Mouse (Mus musculus): ENCODE results near the gene Ugt1a1. TPM values are rescaled to one million over a fixed set of nuclear protein-coding genes. Genes with fewer than 3 reads are reported as not detected.

Ugt1a1 gene
- polyA plus RNA-seq, 1 experiment from 2014 or later = 2.4 TPM

DNA sequence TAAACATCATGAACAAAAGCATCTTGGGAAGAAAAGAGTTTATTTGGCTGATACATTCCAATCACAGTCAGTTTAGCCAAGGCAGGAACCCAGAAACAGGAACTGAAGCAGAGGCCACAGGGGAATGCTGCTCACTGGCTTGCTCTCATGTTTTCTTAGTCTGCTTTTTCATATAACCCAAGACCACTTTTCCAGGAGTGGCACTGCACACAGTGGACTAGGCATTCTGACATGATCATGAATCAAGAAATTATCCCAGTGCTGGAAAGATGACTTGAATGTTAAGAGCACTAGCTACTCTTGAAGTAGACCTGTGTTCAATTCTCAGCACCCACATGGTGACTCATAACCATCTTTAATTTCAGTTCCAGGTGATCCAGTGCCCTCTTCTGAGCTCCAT, 14.0 kb downstream of the Ugt1a1 start:
- Histone ChIP-seq H3K4me1 (ENCODE audit: insufficient read depth, low read length) (no peaks in the 10 kb centered on the region), H3K9ac (replicated peaks; ENCODE audit: low read length) (no peak overlapping the region), H3K9me3 (ENCODE audit: low read length) (peaks cover 58% of the 10 kb centered on the region), H3K4me3 (ENCODE audit: low read length) (no peak overlapping the region), H3K4me2 (replicated peaks; ENCODE audit: low read depth, low read length) (no peak overlapping the region), H3K27me3 (ENCODE audit: insufficient read depth, low read length) (no peaks in the 10 kb centered on the region), H3K36me3 (ENCODE audit: insufficient read depth, low read length) (no peaks in the 10 kb centered on the region), H3K27ac (ENCODE audit: low read length) (no peak overlapping the region)
- ATAC-seq (ENCODE audit: low FRiP score, low TSS enrichment) = no peak

GRCm38 (mm10) chr1:88226670-88227379, 15.1 kb downstream of the Ugt1a1 start, which contains the start of gene Mroh2a:
Mroh2a (plus strand) TSS chr1:88226986.
- WGBS = 53% methylated on average over 5 of the region's 5 CpGs
- peaks cover 69% of the 10 kb centered on the region for H3K9me3 ChIP-seq (ENCODE audit: low read length)
- no peaks in the 10 kb centered on the region for H3K36me3 ChIP-seq (ENCODE audit: insufficient read depth, low read length)

GRCm38 (mm10) chr1:88227482-88227881, 15.7 kb downstream of the Ugt1a1 start:
- no peak for ATAC-seq (ENCODE audit: low FRiP score, low TSS enrichment)
- no peak overlapping the region for H3K4me3 ChIP-seq (ENCODE audit: low read length)
- no peak overlapping the region for H3K27ac ChIP-seq (ENCODE audit: low read length)
- peaks cover 73% of the 10 kb centered on the region for H3K9me3 ChIP-seq (ENCODE audit: low read length)
- no peaks in the 10 kb centered on the region for H3K4me1 ChIP-seq (ENCODE audit: insufficient read depth, low read length)
- 61% methylated on average over 2 of the region's 2 CpGs for WGBS
- no peaks in the 10 kb centered on the region for H3K27me3 ChIP-seq (ENCODE audit: insufficient read depth, low read length)
- no peak overlapping the region for H3K4me2 ChIP-seq (replicated peaks; ENCODE audit: low read depth, low read length)
- no peaks in the 10 kb centered on the region for H3K36me3 ChIP-seq (ENCODE audit: insufficient read depth, low read length)
- H3K9ac ChIP-seq (replicated peaks; ENCODE audit: low read length) = no peak overlapping the region

More at GRCm38 (mm10) chr1:88226670-88227379, 15.1 kb downstream of the Ugt1a1 start, which contains the start of gene Mroh2a:
- 0 out of 2 replicates have a peak, but pooled peaks have one; percentile 9 for ATAC-seq (ENCODE audit: low FRiP score, low TSS enrichment)
- Histone ChIP-seq H3K4me3 (ENCODE audit: low read length) (no peak within 1 kb of the TSS), H3K27ac (ENCODE audit: low read length) (no peak within 1 kb of the TSS), H3K9ac (replicated peaks; ENCODE audit: low read length) (no peak within 1 kb of the TSS), H3K27me3 (ENCODE audit: insufficient read depth, low read length) (no peaks in the 10 kb centered on the region), H3K4me2 (replicated peaks; ENCODE audit: low read depth, low read length) (no peak within 1 kb of the TSS), H3K4me1 (ENCODE audit: insufficient read depth, low read length) (no peaks in the 10 kb centered on the region)

GRCm38 (mm10) chr1:88228121-88228520, 16.4 kb downstream of the Ugt1a1 start:
- Histone ChIP-seq H3K27ac (ENCODE audit: low read length) (no peak overlapping the region), H3K4me1 (ENCODE audit: insufficient read depth, low read length) (no peaks in the 10 kb centered on the region), H3K4me3 (ENCODE audit: low read length) (no peak overlapping the region), H3K9me3 (ENCODE audit: low read length) (peaks cover 79% of the 10 kb centered on the region), H3K27me3 (ENCODE audit: insufficient read depth, low read length) (no peaks in the 10 kb centered on the region), H3K36me3 (ENCODE audit: insufficient read depth, low read length) (no peaks in the 10 kb centered on the region), H3K9ac (replicated peaks; ENCODE audit: low read length) (no peak overlapping the region), H3K4me2 (replicated peaks; ENCODE audit: low read depth, low read length) (no peak overlapping the region)
- 71% methylated on average over 7 of the region's 7 CpGs for WGBS
- ATAC-seq (ENCODE audit: low FRiP score, low TSS enrichment) = no peak

DNA sequence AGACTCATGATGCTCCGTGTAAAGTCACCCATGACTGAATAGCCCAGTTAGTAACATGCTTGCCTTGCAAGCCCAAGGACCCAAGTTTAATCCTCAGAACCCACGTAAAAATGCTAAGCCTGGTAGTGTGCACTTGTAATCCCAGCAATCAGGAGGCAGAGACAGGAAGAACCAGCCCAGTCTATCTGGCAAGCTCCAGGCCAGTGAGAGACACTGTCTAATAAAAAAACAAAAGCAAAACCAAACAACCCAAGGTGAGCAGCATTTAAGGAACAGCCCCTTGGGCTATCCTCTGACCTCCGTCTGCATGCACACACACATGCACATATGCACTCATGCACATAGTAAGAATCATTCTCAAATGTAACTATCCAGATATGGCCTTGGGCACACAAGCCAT, 17.8 kb downstream of the Ugt1a1 start:
- H3K4me1 ChIP-seq (ENCODE audit: insufficient read depth, low read length) = no peaks in the 10 kb centered on the region
- WGBS = 75% methylated on average over 3 of the region's 3 CpGs

DNA sequence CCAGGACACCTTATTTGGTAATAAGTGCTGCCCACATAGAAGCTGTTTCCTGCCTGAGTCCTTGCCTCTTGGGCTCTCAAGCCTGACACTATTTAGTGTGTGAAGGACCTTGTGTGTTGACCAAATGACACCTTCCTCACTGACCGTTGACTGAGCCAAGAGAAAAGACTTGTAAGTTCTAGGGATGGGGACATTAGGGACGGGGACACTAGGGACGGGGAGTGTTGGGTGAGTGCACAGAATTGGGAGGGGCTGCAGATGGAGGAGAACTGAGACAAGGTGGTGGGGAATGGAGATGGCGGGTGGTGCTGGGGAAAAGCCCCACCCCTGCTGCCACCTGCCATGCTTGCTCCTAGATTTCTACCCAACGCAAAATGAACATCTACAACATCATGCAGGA, 18.2 kb downstream of the Ugt1a1 start:
- Histone ChIP-seq H3K36me3 (ENCODE audit: insufficient read depth, low read length) (no peaks in the 10 kb centered on the region), H3K27ac (ENCODE audit: low read length) (no peak overlapping the region), H3K9ac (replicated peaks; ENCODE audit: low read length) (no peak overlapping the region), H3K4me1 (ENCODE audit: insufficient read depth, low read length) (no peaks in the 10 kb centered on the region), H3K9me3 (ENCODE audit: low read length) (peaks cover 98% of the 10 kb centered on the region), H3K4me3 (ENCODE audit: low read length) (no peak overlapping the region), H3K27me3 (ENCODE audit: insufficient read depth, low read length) (no peaks in the 10 kb centered on the region), H3K4me2 (replicated peaks; ENCODE audit: low read depth, low read length) (no peak overlapping the region)
- WGBS = 85% methylated on average over 5 of the region's 5 CpGs
- no peak for ATAC-seq (ENCODE audit: low FRiP score, low TSS enrichment)

More for the DNA sequence above, 17.8 kb downstream of the Ugt1a1 start:
- Histone ChIP-seq H3K4me2 (replicated peaks; ENCODE audit: low read depth, low read length) (no peak overlapping the region), H3K27me3 (ENCODE audit: insufficient read depth, low read length) (no peaks in the 10 kb centered on the region), H3K9me3 (ENCODE audit: low read length) (peaks cover 93% of the 10 kb centered on the region), H3K4me3 (ENCODE audit: low read length) (no peak overlapping the region), H3K9ac (replicated peaks; ENCODE audit: low read length) (no peak overlapping the region), H3K27ac (ENCODE audit: low read length) (no peak overlapping the region), H3K36me3 (ENCODE audit: insufficient read depth, low read length) (no peaks in the 10 kb centered on the region)
- ATAC-seq (ENCODE audit: low FRiP score, low TSS enrichment) = no peak

DNA sequence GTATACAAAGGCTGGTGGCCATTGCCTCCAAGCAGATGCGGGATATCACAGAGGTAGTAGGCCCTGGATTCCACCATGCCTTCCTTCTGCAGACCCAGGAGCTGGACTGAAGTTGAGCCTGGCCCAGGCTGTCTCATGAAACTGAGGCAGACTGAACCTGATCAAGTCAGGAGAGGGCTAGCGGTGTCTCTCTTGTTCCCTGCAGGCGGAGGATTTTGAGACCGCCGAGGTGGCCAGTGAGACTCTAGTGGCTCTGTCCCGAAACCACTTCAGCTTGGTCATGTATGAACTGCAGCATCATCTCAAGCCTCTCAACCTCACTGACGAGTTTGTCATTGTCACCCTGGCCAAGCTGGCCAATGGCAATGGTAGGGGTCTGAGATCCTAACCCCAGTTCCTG, 18.7 kb downstream of the Ugt1a1 start:
- Histone ChIP-seq H3K27me3 (ENCODE audit: insufficient read depth, low read length) (no peaks in the 10 kb centered on the region), H3K4me1 (ENCODE audit: insufficient read depth, low read length) (no peaks in the 10 kb centered on the region), H3K4me3 (ENCODE audit: low read length) (no peak overlapping the region), H3K4me2 (replicated peaks; ENCODE audit: low read depth, low read length) (no peak overlapping the region), H3K36me3 (ENCODE audit: insufficient read depth, low read length) (no peaks in the 10 kb centered on the region), H3K9ac (replicated peaks; ENCODE audit: low read length) (no peak overlapping the region), H3K9me3 (ENCODE audit: low read length) (peaks cover 100% of the 10 kb centered on the region), H3K27ac (ENCODE audit: low read length) (no peak overlapping the region)
- 73% methylated on average over 7 of the region's 7 CpGs for WGBS
- ATAC-seq (ENCODE audit: low FRiP score, low TSS enrichment) = no peak

DNA sequence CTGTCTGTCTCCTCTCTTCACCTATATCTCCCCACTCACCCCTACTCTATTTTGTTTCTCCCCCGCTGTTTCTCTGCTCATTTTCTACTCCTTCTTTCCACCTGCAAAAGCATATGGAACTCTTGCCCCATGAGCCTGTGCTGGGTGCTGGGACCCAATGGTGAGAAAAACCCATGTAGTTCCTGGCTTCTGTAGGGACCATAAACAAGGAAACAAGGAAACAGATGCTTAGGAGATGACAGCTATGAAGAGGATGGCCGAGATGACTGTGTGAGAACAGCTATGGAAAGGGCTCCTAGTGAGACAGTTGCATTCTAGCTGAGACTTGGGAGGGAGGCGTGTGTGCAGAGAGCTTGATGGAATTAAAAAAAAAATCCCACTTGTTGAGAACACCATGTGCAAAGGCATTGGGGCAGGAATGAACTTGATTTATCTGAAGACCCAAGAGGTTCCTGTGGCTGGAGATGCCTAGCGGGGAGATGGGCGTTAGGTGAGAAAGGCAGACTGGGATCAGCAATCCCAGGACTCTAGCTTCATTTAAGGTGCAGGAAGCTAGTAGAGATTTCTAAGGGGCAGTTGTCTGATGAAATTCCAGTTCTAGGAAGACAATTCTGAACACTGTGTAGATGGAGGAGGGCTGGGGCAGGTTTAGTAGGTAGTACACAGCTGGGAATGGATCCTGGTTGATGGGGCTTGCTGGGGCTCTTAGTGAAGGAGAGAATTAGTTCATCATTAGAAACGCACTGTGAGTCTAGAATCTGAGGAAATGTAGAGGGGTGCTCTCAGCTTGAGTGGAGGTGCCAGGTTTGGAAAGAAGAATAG, 19.4 kb downstream of the Ugt1a1 start:
- Histone ChIP-seq H3K36me3 (ENCODE audit: insufficient read depth, low read length) (no peaks in the 10 kb centered on the region), H3K4me3 (ENCODE audit: low read length) (no peak overlapping the region), H3K9ac (replicated peaks; ENCODE audit: low read length) (no peak overlapping the region), H3K4me2 (replicated peaks; ENCODE audit: low read depth, low read length) (no peak overlapping the region), H3K4me1 (ENCODE audit: insufficient read depth, low read length) (no peaks in the 10 kb centered on the region), H3K27me3 (ENCODE audit: insufficient read depth, low read length) (no peaks in the 10 kb centered on the region), H3K9me3 (ENCODE audit: low read length) (peaks cover 99% of the 10 kb centered on the region), H3K27ac (ENCODE audit: low read length) (no peak overlapping the region)
- 77% methylated on average over 6 of the region's 6 CpGs for WGBS
- no peak for ATAC-seq (ENCODE audit: low FRiP score, low TSS enrichment)

GRCm38 (mm10) chr1:88231803-88232499, 20.2 kb downstream of the Ugt1a1 start:
- no peak for ATAC-seq (ENCODE audit: low FRiP score, low TSS enrichment)
- Histone ChIP-seq H3K9me3 (ENCODE audit: low read length) (peaks cover 97% of the 10 kb centered on the region), H3K36me3 (ENCODE audit: insufficient read depth, low read length) (no peaks in the 10 kb centered on the region), H3K4me2 (replicated peaks; ENCODE audit: low read depth, low read length) (no peak overlapping the region), H3K27me3 (ENCODE audit: insufficient read depth, low read length) (no peaks in the 10 kb centered on the region), H3K9ac (replicated peaks; ENCODE audit: low read length) (no peak overlapping the region), H3K27ac (ENCODE audit: low read length) (no peak overlapping the region), H3K4me3 (ENCODE audit: low read length) (no peak overlapping the region), H3K4me1 (ENCODE audit: insufficient read depth, low read length) (no peaks in the 10 kb centered on the region)
- WGBS = 67% methylated on average over 7 of the region's 7 CpGs

Data from kidney, embryonic 16.5 days (tissue).